Mouse (Mus musculus): ENCODE results near the gene Txndc5. TPM values are rescaled to one million over a fixed set of nuclear protein-coding genes. Genes with fewer than 3 reads are reported as not detected.

Gene Txndc5
- polyA plus RNA-seq, 1 experiment = 119 TPM

DNA sequence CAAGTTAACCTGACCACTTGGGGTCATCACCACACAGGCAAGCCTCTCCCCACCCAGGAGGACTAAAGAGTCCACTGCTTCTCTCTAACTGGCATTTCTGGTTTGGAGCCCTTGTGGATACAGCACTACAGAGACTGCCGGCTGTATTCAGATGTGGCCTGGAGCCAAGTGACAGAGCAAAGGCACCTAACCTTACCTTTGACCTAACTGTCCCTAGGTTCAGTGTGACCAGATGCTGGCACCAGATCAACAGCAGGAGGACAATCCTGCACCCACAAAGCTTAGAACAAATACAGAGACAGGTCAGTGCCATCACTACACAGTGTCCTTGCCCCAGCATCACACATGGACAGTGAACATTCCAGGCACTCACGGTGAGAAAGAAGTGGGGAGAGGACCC is 2.5 kb downstream of the Txndc5 start:
- no peak for DNase-seq (ENCODE audit: low read depth)

DNA sequence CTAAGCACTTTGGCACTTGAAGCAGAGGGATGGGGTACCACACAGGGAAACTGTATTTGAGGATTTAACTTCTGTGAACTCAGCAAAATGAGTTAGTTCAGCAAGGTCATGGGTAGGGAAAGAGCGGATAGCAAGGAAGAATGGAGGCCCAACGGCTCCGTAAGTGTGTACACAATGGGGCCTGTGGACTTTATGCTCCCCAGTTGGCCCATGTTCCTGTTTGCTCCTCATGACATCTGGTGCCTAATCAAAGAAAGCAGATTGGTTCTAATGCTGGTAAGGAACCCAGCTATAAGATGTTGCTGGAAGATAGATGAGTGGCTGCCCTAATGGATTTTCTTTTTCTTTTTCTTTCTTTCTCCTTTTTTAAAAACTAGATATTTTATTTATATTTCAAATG is 3.4 kb downstream of the Txndc5 start:
- no peak for DNase-seq (ENCODE audit: low read depth)

DNA sequence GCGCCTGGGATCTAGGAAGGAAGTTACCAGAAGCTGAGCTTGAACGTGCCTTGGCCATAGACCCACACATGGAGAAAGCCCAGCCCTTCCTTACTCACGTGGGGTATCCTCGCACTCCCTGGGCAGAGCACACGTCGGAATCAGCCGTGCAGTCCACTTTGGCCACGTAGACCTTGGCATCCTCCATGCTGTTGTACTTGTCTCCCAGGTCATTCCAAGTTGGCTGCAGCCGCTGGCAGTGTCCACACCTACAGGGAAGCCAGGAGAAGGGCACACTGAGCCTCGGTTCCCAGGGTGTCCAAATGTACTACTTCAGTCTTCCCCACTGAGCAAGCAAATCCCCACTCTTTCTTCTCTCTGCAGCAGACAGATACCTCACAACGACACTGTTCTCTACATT is 5.4 kb downstream of the Txndc5 start:
- DNase-seq (ENCODE audit: low read depth) = no peak

DNA sequence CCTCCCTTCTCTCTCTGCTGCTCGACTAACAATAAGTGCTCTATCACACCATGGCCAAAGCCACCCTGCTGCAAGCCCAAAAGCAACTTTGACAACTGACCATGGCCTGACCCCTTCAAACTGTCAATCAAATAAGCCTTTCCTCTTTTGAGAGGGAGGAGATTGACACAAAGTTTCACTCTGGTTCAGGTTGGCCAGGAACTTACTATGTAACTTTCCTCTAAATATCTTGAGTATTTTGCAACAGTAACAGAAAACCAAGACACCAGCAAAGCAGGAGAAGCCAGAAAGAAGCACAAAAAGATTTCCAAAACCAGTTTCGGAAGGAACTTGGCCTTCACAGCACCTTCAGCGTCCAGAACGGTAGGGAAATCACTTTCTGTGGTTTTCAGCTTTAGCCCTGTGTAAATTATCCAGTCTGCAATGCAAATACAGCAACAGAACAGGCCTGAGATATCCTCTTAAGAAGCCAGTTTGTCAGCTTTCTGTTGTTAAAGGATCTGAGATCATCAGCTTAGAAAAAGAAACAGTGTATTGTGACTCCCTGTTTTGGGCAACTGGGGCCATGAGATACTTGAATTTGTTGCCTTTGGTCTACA is 6.5 kb downstream of the Txndc5 start:
- no peak for DNase-seq (ENCODE audit: low read depth)

DNA sequence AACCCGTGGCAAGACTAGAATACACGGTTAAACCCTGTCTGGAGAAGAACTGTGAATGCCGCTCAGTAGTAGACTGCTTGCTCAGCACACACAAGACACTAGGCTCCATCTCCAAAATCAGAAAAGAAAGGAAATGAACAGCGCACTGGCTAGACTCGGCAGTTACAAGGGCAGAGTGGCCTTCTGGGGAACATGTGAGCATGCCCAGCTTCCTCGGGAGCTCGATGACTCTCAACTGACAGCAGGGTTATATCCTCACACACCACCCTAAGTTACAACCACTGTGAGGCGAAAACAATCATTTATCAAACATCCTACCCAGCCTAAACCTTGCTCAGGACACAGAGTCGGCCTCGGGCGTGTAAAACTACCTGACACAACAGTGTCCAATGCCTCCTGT is 8.3 kb downstream of the Txndc5 start:
- DNase-seq (ENCODE audit: low read depth) = no peak

DNA sequence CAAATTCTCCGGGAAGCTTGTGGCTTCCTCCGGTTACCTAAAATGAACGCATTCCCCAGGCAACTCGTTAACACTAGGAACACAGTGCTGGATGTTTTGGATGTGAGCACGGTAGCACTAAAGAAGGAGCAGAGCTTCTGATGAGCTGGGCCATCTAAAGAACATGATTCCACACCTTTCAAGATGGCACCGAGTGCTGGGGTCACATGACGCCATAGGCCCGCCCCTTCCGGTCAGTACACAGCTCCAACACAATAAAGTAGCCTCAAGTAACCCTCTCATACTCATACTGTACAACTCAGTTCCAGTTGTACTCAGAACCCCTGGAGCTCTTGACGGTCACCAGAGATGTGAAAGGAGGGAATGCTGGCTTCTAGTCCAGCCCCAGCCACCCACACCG is 12.0 kb downstream of the Txndc5 start:
- no peak for DNase-seq (ENCODE audit: low read depth)

DNA sequence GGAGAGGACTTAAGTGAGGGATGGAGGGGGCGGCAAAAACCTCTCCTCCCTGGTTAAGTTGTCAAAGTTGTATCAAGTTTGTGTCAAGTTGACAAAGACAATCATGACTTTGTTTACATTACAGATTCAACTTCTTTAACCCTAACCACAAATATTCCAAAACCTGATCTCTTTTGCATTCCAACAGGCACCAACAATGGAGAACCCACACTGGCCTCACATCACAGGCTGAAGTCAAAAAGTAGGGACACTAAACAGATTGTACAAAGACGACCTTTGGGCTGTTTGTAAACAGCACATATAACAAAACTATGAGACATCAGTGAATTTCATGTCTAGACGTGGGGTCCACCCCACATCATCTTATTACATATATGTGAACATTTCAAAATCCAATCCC is 12.8 kb downstream of the Txndc5 start:
- no peak for DNase-seq (ENCODE audit: low read depth)

DNA sequence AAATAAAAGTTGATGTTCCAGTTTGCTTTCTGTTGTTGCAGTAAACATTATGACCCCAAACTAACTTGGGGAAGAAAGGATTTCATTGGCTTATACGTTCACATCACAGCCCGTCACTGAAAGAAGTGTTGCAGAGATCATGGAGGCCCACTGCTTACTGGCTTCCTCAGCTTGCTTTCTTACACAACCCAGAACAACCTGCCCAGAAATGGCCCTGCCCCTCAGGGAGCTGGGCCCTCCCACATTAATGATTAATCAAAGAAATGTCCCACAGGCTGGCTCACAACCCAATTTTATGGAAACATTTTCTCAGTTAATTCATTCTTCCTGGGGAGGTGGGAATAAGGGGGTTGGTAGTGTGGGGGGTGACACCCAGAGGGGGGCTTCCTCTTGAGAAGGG is 13.2 kb downstream of the Txndc5 start:
- DNase-seq (ENCODE audit: low read depth) = no peak

DNA sequence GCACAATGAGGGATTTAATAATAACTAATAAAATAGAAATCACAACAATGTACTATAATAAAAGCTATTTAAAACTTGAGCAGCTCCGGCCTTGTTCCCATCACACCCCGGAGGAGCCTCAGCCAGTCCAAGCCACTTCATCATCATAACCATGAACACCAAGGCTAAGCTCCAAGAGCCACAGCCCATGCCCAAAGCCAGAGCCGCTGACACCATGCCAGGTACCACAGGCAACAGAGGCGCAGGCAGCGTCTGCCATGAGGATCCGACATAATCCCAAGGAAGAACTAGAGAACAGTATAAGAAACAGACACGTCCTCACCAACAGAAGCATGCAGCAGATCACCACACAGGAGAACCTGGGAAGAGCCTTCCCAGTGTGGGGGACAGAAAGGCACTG is 14.7 kb downstream of the Txndc5 start:
- DNase-seq (ENCODE audit: low read depth) = no peak

DNA sequence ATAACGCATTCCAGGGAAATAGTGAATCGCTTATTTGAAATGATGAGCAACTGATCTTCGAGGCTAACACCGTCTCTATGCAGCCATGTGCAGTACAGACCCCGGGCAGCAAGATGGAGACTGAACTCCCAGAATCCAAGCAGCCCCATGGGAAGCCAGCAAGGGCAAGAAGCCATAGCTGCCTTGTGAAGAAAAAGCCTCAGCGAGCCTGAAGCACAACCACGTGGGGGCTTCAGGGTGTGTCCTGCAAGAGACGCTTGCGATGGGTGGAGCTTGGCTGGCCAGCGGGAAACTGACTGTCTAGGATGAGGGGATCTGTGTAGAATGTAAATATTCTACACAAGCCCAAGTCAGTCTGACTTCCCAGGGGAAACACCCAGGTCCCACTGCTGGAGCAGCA is 16.6 kb downstream of the Txndc5 start:
- DNase-seq (ENCODE audit: low read depth) = no peak

DNA sequence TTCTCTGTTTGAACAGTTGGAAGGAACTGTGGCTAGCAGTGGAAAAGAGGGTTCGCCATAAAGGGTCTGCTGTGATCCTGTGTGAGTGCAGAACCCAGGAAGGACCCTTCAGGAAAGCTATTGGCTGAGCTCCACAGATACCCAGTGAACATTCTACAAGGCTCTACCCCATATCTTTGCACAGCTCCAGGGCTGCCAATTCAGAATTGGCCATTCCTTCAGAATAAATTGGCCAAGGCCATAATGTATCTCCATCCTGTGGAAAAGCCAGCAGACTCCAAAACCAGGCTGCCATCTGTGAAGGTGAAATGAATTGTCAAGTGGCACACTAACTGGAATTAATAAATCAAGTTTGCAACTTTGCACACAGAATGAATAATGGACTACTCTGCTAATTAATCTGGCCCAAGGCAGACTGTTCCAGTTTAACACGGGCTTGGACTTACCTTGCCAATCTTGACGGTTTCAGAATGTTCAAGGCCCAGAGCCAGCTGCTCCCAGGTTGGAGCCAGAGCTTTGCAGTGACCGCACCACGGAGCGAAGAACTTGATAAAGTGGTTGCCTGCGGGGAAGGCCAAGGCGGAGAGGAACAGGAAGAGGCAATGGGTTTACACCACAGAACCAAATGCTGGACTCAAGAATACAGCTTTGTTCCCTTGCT is 18.8 kb downstream of the Txndc5 start:
- DNase-seq (ENCODE audit: low read depth) = peak; percentile 49

DNA sequence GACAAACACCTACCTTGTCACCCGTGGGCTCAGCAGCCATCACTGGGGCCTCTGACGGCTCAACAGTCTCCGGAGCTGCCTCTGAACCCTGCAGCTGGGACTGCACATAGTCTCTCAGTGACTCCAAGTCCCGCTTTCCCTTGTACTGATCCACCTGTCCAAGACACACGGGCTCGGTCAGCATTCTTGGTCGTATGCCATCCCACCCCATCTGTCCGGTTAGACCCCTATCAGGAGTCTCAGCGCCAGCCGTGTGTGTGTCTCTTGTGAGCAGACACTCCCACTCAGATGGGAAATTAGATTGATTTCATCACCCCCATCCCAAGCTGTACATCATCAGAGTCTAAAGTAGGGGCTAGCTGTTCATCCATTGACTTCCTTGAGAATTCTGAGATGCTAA is 21.7 kb downstream of the Txndc5 start:
- DNase-seq (ENCODE audit: low read depth) = no peak

DNA sequence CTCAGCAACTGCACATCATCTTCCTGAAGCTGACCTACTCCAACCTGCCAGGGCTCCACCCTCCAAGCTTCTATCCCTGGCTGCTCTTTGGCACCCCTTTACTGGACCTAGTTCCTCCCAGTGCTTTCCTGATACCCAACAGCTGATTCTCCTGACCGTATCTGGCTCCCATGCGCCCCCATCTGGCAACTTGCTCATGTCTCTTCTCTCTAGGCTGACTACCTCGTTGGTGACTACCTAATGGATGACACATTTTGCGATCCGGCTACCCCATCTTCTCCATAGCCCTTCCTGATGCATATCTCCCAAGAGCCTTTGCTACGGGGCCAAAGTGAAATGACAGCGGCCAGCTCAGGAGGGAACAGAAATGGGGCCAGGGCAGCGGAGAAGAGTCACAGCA is 22.3 kb downstream of the Txndc5 start:
- DNase-seq (ENCODE audit: low read depth) = no peak

DNA sequence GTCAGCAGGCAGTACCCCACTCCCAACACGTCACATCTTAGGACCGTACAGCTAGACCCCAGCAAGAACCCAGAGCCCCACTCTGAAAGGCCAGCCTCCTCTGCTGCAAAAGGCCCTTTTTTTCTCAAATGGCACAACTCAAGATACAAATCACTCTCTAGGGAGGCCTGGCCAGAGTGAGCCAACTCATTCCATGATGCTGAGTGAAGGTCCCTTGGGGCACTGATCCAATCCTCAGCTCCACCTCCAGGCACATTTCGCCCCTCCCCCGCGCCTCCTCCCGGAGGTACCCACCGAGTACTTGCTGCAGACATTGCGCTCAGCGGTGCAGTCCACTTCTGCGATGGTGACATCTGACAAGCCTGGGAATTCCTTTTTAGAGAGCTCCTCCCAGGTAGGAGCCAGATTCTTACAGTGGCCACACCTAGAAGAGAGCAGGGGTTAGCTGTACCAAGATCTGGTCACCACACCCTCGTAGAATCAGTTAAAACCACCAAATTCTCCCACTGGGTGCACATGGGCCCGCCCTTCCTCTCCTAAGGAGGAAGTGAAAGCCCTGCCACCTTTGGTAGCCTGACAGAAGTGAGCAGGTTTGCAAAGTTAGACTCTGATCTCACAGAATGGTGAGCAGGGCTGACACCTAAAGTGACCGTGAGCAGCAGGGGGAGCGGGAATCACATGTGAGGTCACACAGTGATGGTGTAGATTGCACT is 25.3 kb downstream of the Txndc5 start:
- no peak for DNase-seq (ENCODE audit: low read depth)

DNA sequence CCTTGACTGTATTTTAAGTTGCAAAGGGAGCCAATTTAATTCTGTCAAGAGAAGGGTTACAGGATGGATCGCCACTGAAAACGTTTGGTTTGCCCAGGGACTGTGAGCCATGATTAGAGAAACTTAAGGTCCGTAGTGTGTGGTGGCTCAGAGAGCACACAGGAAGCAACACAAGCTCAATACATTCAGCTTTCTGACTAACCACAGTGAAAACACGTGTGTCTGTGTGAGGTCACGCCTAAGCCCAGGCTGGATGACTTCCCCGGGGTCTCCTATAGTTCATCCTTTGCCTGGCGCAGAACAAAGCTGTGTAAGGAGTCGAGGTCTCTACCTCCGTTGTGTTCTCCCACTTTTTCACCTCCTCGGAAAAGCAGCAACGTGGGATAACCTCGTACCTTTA is 27.3 kb downstream of the Txndc5 start:
- DNase-seq (ENCODE audit: low read depth) = no peak

DNA sequence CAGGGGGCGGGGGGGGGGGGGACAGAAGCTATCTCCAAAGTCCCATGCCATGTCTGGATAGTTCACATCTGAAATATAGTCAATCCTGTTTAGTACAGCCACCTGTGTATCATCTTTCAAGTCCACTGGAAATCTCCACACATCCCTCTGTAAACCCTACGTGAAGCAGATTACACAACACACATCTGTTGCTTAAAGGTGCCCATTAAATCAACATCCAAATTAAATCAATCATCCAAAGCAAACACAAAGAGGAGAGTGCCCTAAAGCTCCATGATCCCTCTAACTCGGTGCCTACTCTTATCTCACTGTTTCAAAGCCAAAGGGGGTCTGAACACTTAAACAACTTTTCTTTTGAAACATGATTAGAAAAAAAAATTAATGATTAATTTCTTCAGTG is 31.9 kb downstream of the Txndc5 start:
- DNase-seq (ENCODE audit: low read depth) = peak; percentile 26

DNA sequence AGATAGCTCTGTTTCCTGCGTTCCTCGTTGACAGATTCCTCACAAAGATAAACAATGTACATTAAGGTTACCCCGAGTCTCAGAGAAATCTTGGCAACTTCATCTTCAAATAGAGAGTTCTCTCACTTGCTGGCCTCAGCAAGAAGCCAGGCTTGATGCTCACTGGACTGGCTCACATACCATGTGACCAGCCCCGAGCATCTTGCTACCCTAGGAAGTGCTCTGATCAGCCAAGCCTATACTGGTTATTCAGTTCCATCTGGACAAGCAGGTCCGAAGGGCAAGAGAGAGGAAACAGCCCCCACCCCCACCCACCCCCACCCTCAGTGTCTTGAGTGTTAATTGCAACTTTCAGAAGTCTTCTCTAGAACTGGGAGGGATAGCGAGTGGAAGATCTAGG is 41.9 kb downstream of the Txndc5 start:
- no peak for DNase-seq (ENCODE audit: low read depth)

DNA sequence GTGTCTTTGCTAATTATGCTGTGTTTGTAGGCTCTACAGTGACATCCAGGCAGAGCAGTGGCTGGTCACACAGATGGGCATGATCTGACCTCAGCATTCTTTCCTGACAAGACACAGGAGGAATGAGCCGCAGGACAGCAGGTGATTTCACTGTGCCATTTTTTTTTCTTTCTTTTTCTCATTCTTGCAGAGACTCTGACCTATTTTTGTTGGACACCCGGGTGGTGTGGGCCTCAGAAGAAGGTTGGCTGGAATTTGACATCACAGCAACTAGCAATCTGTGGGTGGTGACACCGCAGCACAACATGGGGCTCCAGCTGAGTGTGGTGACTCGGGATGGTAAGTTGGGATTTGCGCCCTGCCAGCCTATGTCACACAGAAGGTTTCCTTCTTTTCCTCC is 43.9 kb downstream of the Txndc5 start:
- no peak for DNase-seq (ENCODE audit: low read depth)

DNA sequence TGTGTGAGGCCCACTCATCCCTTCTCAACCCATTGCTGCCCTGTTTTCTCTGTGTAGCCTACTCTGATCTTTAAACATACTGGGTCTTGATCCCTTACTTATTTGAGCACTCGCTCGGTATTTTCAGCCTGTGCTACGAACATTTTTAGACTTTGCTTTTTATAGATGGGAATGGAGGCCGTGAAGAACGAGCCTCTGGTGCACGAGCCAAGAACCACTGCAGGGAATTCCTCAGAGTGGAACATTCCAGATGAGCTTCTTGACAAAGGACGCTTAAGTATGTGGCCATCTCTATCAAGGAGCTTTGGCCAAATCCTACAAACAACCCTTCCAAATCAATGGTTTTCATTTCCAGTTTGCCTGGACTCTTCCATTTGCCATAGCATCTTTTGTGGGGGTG is 47.6 kb downstream of the Txndc5 start:
- no peak for DNase-seq (ENCODE audit: low read depth)

DNA sequence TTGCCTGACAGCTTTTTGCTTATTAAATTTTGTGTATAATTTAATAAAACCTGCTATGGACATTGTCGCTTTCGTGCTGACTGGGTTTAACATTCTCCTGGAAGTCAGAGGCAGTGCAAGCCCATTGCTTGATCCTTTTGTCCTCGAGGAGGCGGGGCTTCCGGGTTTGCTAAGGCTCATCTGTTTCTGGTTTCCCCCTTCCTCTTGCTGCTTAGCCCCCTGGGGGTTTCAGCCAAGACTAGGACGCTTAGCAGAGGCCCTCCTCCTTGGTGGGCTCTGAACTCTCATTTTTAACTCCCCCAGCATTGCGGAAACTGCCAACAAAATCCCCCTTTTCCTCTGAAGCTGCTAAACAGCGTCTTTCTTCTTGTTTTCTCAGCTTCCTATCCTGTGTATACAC is 51.7 kb downstream of the Txndc5 start:
- DNase-seq (ENCODE audit: low read depth) = no peak

DNA sequence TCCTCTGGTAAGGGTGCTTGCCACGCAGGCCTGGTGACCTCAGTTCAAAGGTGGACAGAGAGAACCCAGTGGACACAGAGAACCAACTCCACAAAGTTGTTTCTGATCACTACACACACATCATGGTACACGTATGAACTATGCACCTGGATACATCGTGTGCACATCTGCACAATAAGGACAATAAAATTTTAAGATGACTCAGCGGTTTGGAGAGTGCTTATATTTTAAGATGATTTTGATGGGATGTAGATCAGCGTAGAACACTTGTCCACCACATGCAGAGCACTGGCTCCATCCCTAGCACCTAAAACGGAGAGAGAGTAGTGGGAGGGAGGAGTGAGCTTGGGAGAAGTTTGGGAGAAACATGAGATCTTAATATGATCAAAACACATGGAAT is 55.1 kb downstream of the Txndc5 start:
- no peak for DNase-seq (ENCODE audit: low read depth)

DNA sequence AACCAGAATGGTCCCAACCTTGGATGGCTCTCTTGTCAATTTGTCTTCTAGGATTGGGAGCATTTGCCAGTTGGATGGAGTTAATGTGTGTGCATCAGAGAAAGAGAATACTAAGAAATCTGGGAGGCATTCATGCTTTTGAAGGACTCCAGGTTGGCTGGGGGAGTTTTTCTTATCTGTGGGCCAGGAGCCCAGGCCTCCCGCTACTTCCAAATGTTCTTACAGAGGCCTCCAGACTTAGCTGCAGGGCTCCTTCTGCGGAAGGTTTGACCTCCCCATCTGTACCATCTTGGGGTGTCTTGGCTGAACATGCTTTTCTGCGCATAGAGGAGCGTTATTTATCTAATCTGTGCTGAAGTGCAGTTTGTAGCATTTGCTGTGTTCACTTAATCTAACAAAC is 56.0 kb downstream of the Txndc5 start:
- DNase-seq (ENCODE audit: low read depth) = no peak

DNA sequence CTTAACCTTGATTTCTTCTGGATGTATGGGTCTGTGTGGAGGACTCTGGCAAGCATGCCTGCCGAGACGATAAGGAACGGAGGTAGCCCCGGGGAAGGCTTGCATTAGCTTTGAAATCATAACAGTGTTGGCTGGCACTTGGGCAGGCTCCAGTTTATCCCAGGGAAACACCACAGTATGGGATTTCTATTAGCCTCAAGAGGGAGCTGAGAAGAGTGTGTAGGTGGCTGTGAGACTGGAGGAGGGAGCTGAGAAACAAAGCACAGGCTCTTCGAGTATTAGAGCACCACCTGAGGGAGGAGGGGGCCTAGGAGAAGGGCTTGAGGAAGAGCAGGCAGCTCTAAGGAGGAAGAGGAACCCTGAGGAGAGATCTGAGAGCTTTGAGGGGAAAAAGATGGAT is 57.7 kb downstream of the Txndc5 start:
- DNase-seq (ENCODE audit: low read depth) = no peak

DNA sequence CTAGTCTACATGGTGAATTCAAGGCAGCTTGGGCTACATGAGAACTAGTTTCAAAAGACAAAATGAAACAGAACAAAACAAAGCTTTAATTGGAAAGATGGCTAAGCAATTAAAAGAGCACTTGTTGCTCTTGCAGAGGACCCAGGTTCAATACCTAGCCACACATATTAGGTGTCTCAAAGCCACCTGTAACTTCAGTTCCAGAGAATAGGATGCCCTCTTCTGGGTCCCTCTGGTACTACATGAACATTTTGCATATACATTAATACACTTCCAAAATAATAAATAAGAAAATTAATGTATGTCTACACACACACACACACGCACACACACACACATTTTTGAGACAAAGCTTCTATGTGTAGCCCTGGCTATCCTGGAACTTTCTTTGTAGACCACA is 65.2 kb downstream of the Txndc5 start:
- DNase-seq (ENCODE audit: low read depth) = no peak

Data from gonadal fat pad, adult 2 months (tissue).